In the genomic region with DNA sequence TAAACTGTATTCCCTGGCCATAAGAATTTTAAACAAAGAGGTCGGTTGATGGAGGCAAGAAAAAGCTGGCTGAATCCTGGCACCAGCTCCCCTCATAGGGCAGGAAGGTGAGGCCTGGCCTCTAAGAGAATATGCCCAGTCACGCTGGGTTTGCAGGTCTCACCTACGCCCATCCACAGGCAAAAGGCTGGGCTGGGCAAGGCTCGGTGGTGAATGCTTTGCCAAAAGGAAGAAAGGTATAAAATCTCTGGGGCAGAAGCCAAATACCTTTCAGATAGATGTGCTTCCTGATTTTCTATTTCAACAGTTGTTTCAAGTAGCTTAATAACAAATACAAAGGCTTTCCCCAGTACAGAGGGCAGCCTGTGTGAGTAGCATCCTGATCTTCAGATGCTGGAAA, we compare ENCODE assay signal across 18 mouse cellular contexts. TPM values are rescaled to one million over a fixed set of nuclear protein-coding genes. Genes with fewer than 3 reads are reported as not detected.
"Had no signal": no experiment of that assay in that cellular context is flagged by ENCODE, and none has a peak within 500 bp of the region (broad histone marks: within the 10 kb centered on the region; RNA-seq: fewer than 3 reads in every experiment).

No protein-coding gene starts in this region.

- H3K9me3 ChIP-seq: intestine, embryonic 15.5 days; limb, embryonic 15.5 days; liver, embryonic 12.5 days had no signal

- ATAC-seq: intestine, embryonic 15.5 days; liver, embryonic 12.5 days had no signal

- H3K4me1 ChIP-seq: intestine, embryonic 15.5 days; limb, embryonic 15.5 days had no signal

- H3K4me2 ChIP-seq: intestine, embryonic 15.5 days; limb, embryonic 15.5 days; liver, embryonic 12.5 days; midbrain, embryonic 11.5 days had no signal

- H3K9ac ChIP-seq: intestine, embryonic 15.5 days; limb, embryonic 15.5 days; liver, embryonic 12.5 days had no signal

- H3K27me3 ChIP-seq: intestine, embryonic 15.5 days; limb, embryonic 15.5 days; liver, embryonic 12.5 days had no signal

- DNase-seq: lung, adult 2 months; lung, postnatal 14 days; lung, postnatal 4 days; midbrain, embryonic 14.5 days; thymus, adult 18-20 months; thymus, postnatal 4 days had no signal

- H3K4me3 ChIP-seq: intestine, embryonic 15.5 days; limb, embryonic 15.5 days; liver, embryonic 12.5 days had no signal

- H3K27ac ChIP-seq: intestine, embryonic 15.5 days; kidney, postnatal 0 days; limb, embryonic 15.5 days; liver, embryonic 12.5 days had no signal

RNA-seq across cellular contexts. Expression of gene Tacr2, which starts 27.4 kb away (rescaled TPM):
- total RNA-seq: megakaryocyte progenitor cell, adult 5-6 weeks; megakaryocyte-erythroid progenitor cell, adult 5-6 weeks; midbrain, postnatal 0 days had no signal
- polyA plus RNA-seq: kidney, embryonic 14.5 days; kidney, postnatal 0 days; limb, embryonic 11.5 days; limb, embryonic 15.5 days; liver, embryonic 12.5 days; midbrain, embryonic 11.5 days; midbrain, embryonic 14.5 days; neural tube, embryonic 11.5 days; spleen, adult 2 months had no signal
